Mouse (Mus musculus): ENCODE data around the gene Plpp4. TPM values are rescaled to one million over a fixed set of nuclear protein-coding genes. Genes with fewer than 3 reads are reported as not detected.

Plpp4 gene
- polyA plus RNA-seq, 1 experiment from 2014 or later, result 4.5 TPM

GRCm38 (mm10) chr7:129406069-129406468, 149.2 kb downstream of the Plpp4 start:
- Histone ChIP-seq H3K4me1 (ENCODE audit: control insufficient read depth, insufficient read depth, low read length) (peaks cover 17% of the 10 kb centered on the region), H3K4me2 (no peak overlapping the region), H3K9me3 (ENCODE audit: control insufficient read depth, low read length) (no peaks in the 10 kb centered on the region), H3K36me3 (ENCODE audit: control insufficient read depth, insufficient read depth, low read length) (no peaks in the 10 kb centered on the region), H3K27me3 (ENCODE audit: control insufficient read depth, insufficient read depth, low read length) (no peaks in the 10 kb centered on the region), H3K9ac (ENCODE audit: low read length) (no peak overlapping the region), H3K4me3 (ENCODE audit: low read depth, low read length) (no peak overlapping the region), H3K27ac (ENCODE audit: low read depth, low read length) (no peak overlapping the region)
- peak; percentile 61 for DNase-seq (ENCODE audit: low spot score, missing footprints)
- ATAC-seq (ENCODE audit: low FRiP score), result no peak
- WGBS, result 70% methylated on average over 7 of the region's 7 CpGs

GRCm38 (mm10) chr7:129412695-129413094, 155.9 kb downstream of the Plpp4 start:
- Histone ChIP-seq H3K4me1 (ENCODE audit: control insufficient read depth, insufficient read depth, low read length) (peaks cover 13% of the 10 kb centered on the region), H3K4me2 (no peak overlapping the region)
- 25% methylated on average over 2 of the region's 2 CpGs for WGBS

GRCm38 (mm10) chr7:129415179-129415578, 158.3 kb downstream of the Plpp4 start:
- Histone ChIP-seq H3K27me3 (ENCODE audit: control insufficient read depth, insufficient read depth, low read length) (no peaks in the 10 kb centered on the region), H3K4me1 (ENCODE audit: control insufficient read depth, insufficient read depth, low read length) (peaks cover 8% of the 10 kb centered on the region), H3K27ac (ENCODE audit: low read depth, low read length) (no peak overlapping the region), H3K36me3 (ENCODE audit: control insufficient read depth, insufficient read depth, low read length) (no peaks in the 10 kb centered on the region), H3K4me2 (no peak overlapping the region), H3K4me3 (ENCODE audit: low read depth, low read length) (no peak overlapping the region), H3K9ac (ENCODE audit: low read length) (no peak overlapping the region), H3K9me3 (ENCODE audit: control insufficient read depth, low read length) (0 out of 2 replicates have a peak, but pooled peaks cover 3% of the 10 kb centered on the region)
- peak; percentile 89 for ATAC-seq (ENCODE audit: low FRiP score)
- peak; percentile 88 for DNase-seq (ENCODE audit: low spot score, missing footprints)
- WGBS, result 16% methylated on average over 4 of the region's 4 CpGs

More at GRCm38 (mm10) chr7:129412695-129413094, 155.9 kb downstream of the Plpp4 start:
- Histone ChIP-seq H3K27ac (ENCODE audit: low read depth, low read length) (no peak overlapping the region), H3K27me3 (ENCODE audit: control insufficient read depth, insufficient read depth, low read length) (no peaks in the 10 kb centered on the region), H3K4me3 (ENCODE audit: low read depth, low read length) (no peak overlapping the region), H3K9ac (ENCODE audit: low read length) (no peak overlapping the region), H3K9me3 (ENCODE audit: control insufficient read depth, low read length) (0 out of 2 replicates have a peak, but pooled peaks cover 3% of the 10 kb centered on the region), H3K36me3 (ENCODE audit: control insufficient read depth, insufficient read depth, low read length) (no peaks in the 10 kb centered on the region)
- DNase-seq (ENCODE audit: low spot score, missing footprints) (no peak), ATAC-seq (ENCODE audit: low FRiP score) (no peak)

GRCm38 (mm10) chr7:129421181-129421580, 164.3 kb downstream of the Plpp4 start:
- Histone ChIP-seq H3K4me1 (ENCODE audit: control insufficient read depth, insufficient read depth, low read length) (no peaks in the 10 kb centered on the region), H3K4me2 (no peak overlapping the region), H3K27me3 (ENCODE audit: control insufficient read depth, insufficient read depth, low read length) (no peaks in the 10 kb centered on the region), H3K9ac (ENCODE audit: low read length) (no peak overlapping the region), H3K9me3 (ENCODE audit: control insufficient read depth, low read length) (no peaks in the 10 kb centered on the region), H3K27ac (ENCODE audit: low read depth, low read length) (no peak overlapping the region), H3K4me3 (ENCODE audit: low read depth, low read length) (no peak overlapping the region), H3K36me3 (ENCODE audit: control insufficient read depth, insufficient read depth, low read length) (no peaks in the 10 kb centered on the region)
- WGBS, result 57% methylated on average over 1 of the region's 1 CpGs
- no peak for ATAC-seq (ENCODE audit: low FRiP score)
- DNase-seq (ENCODE audit: low spot score, missing footprints), result no peak

GRCm38 (mm10) chr7:129425554-129425953, 168.7 kb downstream of the Plpp4 start:
- Histone ChIP-seq H3K27ac (ENCODE audit: low read depth, low read length) (no peak overlapping the region), H3K36me3 (ENCODE audit: control insufficient read depth, insufficient read depth, low read length) (no peaks in the 10 kb centered on the region), H3K9ac (ENCODE audit: low read length) (no peak overlapping the region), H3K4me3 (ENCODE audit: low read depth, low read length) (no peak overlapping the region), H3K27me3 (ENCODE audit: control insufficient read depth, insufficient read depth, low read length) (no peaks in the 10 kb centered on the region), H3K4me1 (ENCODE audit: control insufficient read depth, insufficient read depth, low read length) (no peaks in the 10 kb centered on the region), H3K4me2 (no peak overlapping the region), H3K9me3 (ENCODE audit: control insufficient read depth, low read length) (no peaks in the 10 kb centered on the region)
- ATAC-seq (ENCODE audit: low FRiP score) (no peak), DNase-seq (ENCODE audit: low spot score, missing footprints) (no peak)
- WGBS, result 23% methylated on average over 2 of the region's 2 CpGs

- H3K4me3 ChIP-seq (ENCODE audit: low read depth, low read length), result no peak overlapping the region
- H3K9ac ChIP-seq (ENCODE audit: low read length), result no peak overlapping the region
- H3K4me2 ChIP-seq, result no peak overlapping the region
- DNase-seq (ENCODE audit: low spot score, missing footprints), result peak; percentile 54
- no peaks in the 10 kb centered on the region for H3K4me1 ChIP-seq (ENCODE audit: control insufficient read depth, insufficient read depth, low read length)
- no peak overlapping the region for H3K27ac ChIP-seq (ENCODE audit: low read depth, low read length)
- no peaks in the 10 kb centered on the region for H3K27me3 ChIP-seq (ENCODE audit: control insufficient read depth, insufficient read depth, low read length)
- 53% methylated on average over 4 of the region's 4 CpGs for WGBS
- H3K36me3 ChIP-seq (ENCODE audit: control insufficient read depth, insufficient read depth, low read length), result no peaks in the 10 kb centered on the region
- H3K9me3 ChIP-seq (ENCODE audit: control insufficient read depth, low read length), result no peaks in the 10 kb centered on the region
- no peak for ATAC-seq (ENCODE audit: low FRiP score)
Observed at GRCm38 (mm10) chr7:129428794-129429193, 172.0 kb downstream of the Plpp4 start.

DNA sequence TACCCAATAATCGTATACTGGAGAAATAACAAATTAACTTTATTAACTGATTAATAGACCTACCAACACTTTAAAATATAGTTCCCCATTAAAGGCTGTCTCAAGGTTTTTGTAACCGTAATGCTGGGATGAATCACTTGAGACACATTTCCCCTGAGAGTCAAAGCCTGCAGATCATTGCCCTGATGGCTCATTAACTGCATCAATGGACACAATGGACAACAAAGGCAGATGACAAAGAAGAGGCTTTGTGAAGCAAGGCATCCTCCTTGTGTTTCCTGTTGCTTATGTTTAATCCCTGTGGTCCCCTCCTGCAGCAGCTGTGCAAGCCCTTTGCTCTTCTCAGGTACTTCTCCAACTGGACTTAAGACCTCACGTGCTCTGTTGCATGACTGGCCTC, 173.1 kb downstream of the Plpp4 start:
- Histone ChIP-seq H3K4me3 (ENCODE audit: low read depth, low read length) (no peak overlapping the region), H3K9ac (ENCODE audit: low read length) (no peak overlapping the region), H3K27ac (ENCODE audit: low read depth, low read length) (no peak overlapping the region), H3K36me3 (ENCODE audit: control insufficient read depth, insufficient read depth, low read length) (no peaks in the 10 kb centered on the region), H3K4me1 (ENCODE audit: control insufficient read depth, insufficient read depth, low read length) (no peaks in the 10 kb centered on the region), H3K9me3 (ENCODE audit: control insufficient read depth, low read length) (no peaks in the 10 kb centered on the region), H3K27me3 (ENCODE audit: control insufficient read depth, insufficient read depth, low read length) (no peaks in the 10 kb centered on the region), H3K4me2 (no peak overlapping the region)
- ATAC-seq (ENCODE audit: low FRiP score), result no peak
- 40% methylated on average over 3 of the region's 3 CpGs for WGBS
- peak; percentile 71 for DNase-seq (ENCODE audit: low spot score, missing footprints)
